8 mouse cellular contexts compared by ENCODE assay signal in the genomic region with DNA sequence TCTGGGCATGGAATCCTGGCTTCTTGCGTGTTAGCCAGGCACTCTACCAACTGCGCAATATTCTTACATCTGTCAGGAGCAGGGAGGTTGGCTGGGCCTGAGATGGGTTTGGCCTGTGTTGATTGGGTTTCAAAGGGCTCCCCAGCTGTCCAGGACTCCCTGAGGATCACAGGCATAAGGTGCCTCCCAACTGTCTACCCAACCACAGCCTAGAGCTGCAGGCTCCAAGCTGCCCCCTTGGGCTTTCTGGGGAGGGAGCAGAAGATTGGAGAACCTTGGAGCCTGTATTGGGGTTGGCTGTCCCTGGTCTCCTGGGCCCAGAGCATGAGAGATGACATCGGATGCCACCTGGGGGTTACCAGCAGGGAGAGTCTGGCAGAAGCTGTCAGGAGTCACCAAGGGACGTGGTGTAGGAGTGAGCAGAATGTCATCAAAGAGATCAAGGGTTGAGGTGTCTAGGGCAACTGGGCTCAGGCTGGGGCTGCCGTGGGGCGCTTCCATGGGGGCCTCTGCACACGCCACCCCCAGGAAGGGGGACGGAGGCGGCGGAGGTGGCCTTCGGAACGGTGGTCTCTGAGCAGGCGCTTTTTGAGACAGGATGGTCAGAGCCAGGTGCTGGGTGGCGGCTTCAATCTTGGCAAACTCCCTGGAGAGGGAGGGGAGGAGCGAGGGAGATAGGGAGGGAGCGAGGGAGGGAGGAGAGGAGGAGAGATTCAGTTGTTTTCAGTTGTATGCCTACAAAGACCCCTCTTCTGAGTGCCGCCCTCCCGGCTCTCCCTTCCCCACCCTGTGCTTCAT. TPM values are rescaled to one million over a fixed set of nuclear protein-coding genes. Genes with fewer than 3 reads are reported as not detected.
DNase-seq lines count a peak whose midpoint lies in the region; ATAC-seq and TF ChIP-seq lines count a peak whose summit lies in the region.

No protein-coding gene starts in this region.

- peak overlapping the region; percentile 75 for H3K4me2 ChIP-seq in heart, embryonic 16.5 days (ENCODE audit: low read depth, low read length)
- peak overlapping the region; percentile 62 for H3K4me2 ChIP-seq in hindbrain, embryonic 15.5 days
- peak overlapping the region; percentile 57 for H3K4me2 ChIP-seq in midbrain, embryonic 15.5 days

- no peak for TF ChIP-seq POLR2A in cortical plate, adult 2 months (IDR thresholded peaks at IDR 0.05; ENCODE audit: extremely low read depth, insufficient read depth, low read length)

- WGBS in heart, embryonic 16.5 days: 23% methylated on average over 18 of the region's 18 CpGs
- WGBS in hindbrain, embryonic 15.5 days: 18% methylated on average over 16 of the region's 18 CpGs
- WGBS in midbrain, embryonic 15.5 days: 19% methylated on average over 18 of the region's 18 CpGs

- no peak for DNase-seq in heart, postnatal 14 days
- no peak for DNase-seq in layer of hippocampus, postnatal 14 days (ENCODE audit: low spot score in 2 of 2)
- DNase-seq in ovary, postnatal 10 days (ENCODE audit: low spot score): no peak
- DNase-seq in thymus, postnatal 36 days: no peak

- H3K27me3 ChIP-seq in heart, embryonic 16.5 days (ENCODE audit: control insufficient read depth, insufficient read depth, low read length): no peaks in the 10 kb centered on the region
- H3K27me3 ChIP-seq in hindbrain, embryonic 15.5 days: no peaks in the 10 kb centered on the region
- no peaks in the 10 kb centered on the region for H3K27me3 ChIP-seq in midbrain, embryonic 15.5 days (replicated peaks)

- peak; percentile 30 for ATAC-seq in heart, embryonic 16.5 days (replicated peaks; ENCODE audit: extremely low read depth, insufficient read depth, low FRiP score)
- peak; percentile 61; the same call in 1 of the 2 replicates for ATAC-seq in hindbrain, embryonic 15.5 days (ENCODE audit: low FRiP score, low read depth)
- peak; percentile 66 for ATAC-seq in midbrain, embryonic 15.5 days (replicated peaks)

- H3K4me3 ChIP-seq in heart, embryonic 16.5 days (ENCODE audit: low read length): peak overlapping the region; percentile 44
- peak overlapping the region; percentile 10; the same call in 1 of the 2 replicates for H3K4me3 ChIP-seq in cortical plate, adult 2 months (ENCODE audit: insufficient read depth, low read length)
- H3K4me3 ChIP-seq in hindbrain, embryonic 15.5 days: peak overlapping the region; percentile 34
- peak overlapping the region; percentile 34 for H3K4me3 ChIP-seq in midbrain, embryonic 15.5 days

- peak overlapping the region; percentile 72 for H3K9ac ChIP-seq in heart, embryonic 16.5 days (ENCODE audit: low read length)
- H3K9ac ChIP-seq in hindbrain, embryonic 15.5 days: peak overlapping the region; percentile 41
- H3K9ac ChIP-seq in midbrain, embryonic 15.5 days: peak overlapping the region; percentile 33; the same call in 1 of the 2 replicates

- H3K9me3 ChIP-seq in heart, embryonic 16.5 days (replicated peaks; ENCODE audit: control insufficient read depth, low read length): peaks cover 4% of the 10 kb centered on the region; the same call in 1 of the 2 replicates
- H3K9me3 ChIP-seq in hindbrain, embryonic 15.5 days: no peaks in the 10 kb centered on the region
- no peaks in the 10 kb centered on the region for H3K9me3 ChIP-seq in midbrain, embryonic 15.5 days

- H3K4me1 ChIP-seq in heart, embryonic 16.5 days (ENCODE audit: control insufficient read depth, insufficient read depth, low read length): peaks cover 7% of the 10 kb centered on the region
- H3K4me1 ChIP-seq in cortical plate, adult 2 months (ENCODE audit: control insufficient read depth, insufficient read depth, low read length): peaks cover 2% of the 10 kb centered on the region
- H3K4me1 ChIP-seq in hindbrain, embryonic 15.5 days (replicated peaks): peaks cover 19% of the 10 kb centered on the region
- H3K4me1 ChIP-seq in midbrain, embryonic 15.5 days: peaks cover 15% of the 10 kb centered on the region; the same call in 1 of the 2 replicates

- intact Hi-C loops in heart, postnatal 14 days (cut with DNase I): no loop called here

- no peak overlapping the region for H3K27ac ChIP-seq in heart, embryonic 16.5 days (ENCODE audit: low read length)
- no peak overlapping the region for H3K27ac ChIP-seq in cortical plate, adult 2 months (ENCODE audit: insufficient read depth, low read length)
- peak overlapping the region; percentile 62 for H3K27ac ChIP-seq in hindbrain, embryonic 15.5 days (replicated peaks)
- peak overlapping the region; percentile 45; the same call in 1 of the 2 replicates for H3K27ac ChIP-seq in midbrain, embryonic 15.5 days

- no peak for TF ChIP-seq CTCF in cortical plate, adult 2 months (IDR thresholded peaks at IDR 0.05; ENCODE audit: extremely low read depth, insufficient read depth, low read length)

- no peaks in the 10 kb centered on the region for H3K36me3 ChIP-seq in heart, embryonic 16.5 days (ENCODE audit: control insufficient read depth, insufficient read depth)
- H3K36me3 ChIP-seq in hindbrain, embryonic 15.5 days: no peaks in the 10 kb centered on the region
- no peaks in the 10 kb centered on the region for H3K36me3 ChIP-seq in midbrain, embryonic 15.5 days (replicated peaks)

RNA-seq across cellular contexts. Expression of gene Gm36210, which starts 7.3 kb away (rescaled TPM):
- 0.11 TPM in 1 of 2 replicates, not detected in the other for polyA plus RNA-seq in heart, embryonic 16.5 days (2015; fragmentation: Nextera tagmentation; extraction: Ambion mirVana)
- not detected for total RNA-seq in heart, postnatal 14 days (2021)
- polyA plus RNA-seq in cortical plate, adult 2 months (2012; rRNA removed): 0.31 and 0.32 TPM in 2 replicates
- 0.45 and 0.47 TPM in 2 replicates for polyA plus RNA-seq in hindbrain, embryonic 15.5 days (2015; fragmentation: Nextera tagmentation; extraction: Ambion mirVana)
- 0.40 and 0.65 TPM in 2 replicates for polyA plus RNA-seq in midbrain, embryonic 15.5 days (2015; fragmentation: Nextera tagmentation; extraction: Ambion mirVana)
- total RNA-seq in layer of hippocampus, postnatal 14 days (2021): under 1 TPM; 0.41 to 0.44 TPM

RNA-seq across cellular contexts. Expression of gene Zfp628, which starts 16.0 kb away (rescaled TPM):
- 2.2 and 2.5 TPM in 2 replicates for polyA plus RNA-seq in heart, embryonic 16.5 days (2015; fragmentation: Nextera tagmentation; extraction: Ambion mirVana)
- total RNA-seq in heart, postnatal 14 days (2021): 1 to 10 TPM; 9.4 to 9.6 TPM
- polyA plus RNA-seq in cortical plate, adult 2 months (2012; rRNA removed): 9.7 TPM in 2 replicates
- polyA plus RNA-seq in hindbrain, embryonic 15.5 days (2015; fragmentation: Nextera tagmentation; extraction: Ambion mirVana): 3.5 and 4.2 TPM in 2 replicates
- 4.5 and 4.6 TPM in 2 replicates for polyA plus RNA-seq in midbrain, embryonic 15.5 days (2015; fragmentation: Nextera tagmentation; extraction: Ambion mirVana)
- total RNA-seq in layer of hippocampus, postnatal 14 days (2021): 10 to 100 TPM; 11.5 to 14.6 TPM

RNA-seq across cellular contexts. Expression of gene Isoc2a, which starts 22.1 kb away (rescaled TPM):
- polyA plus RNA-seq in heart, embryonic 16.5 days (2015; fragmentation: Nextera tagmentation; extraction: Ambion mirVana): 2.0 and 2.1 TPM in 2 replicates
- total RNA-seq in heart, postnatal 14 days (2021): 10 to 100 TPM; 22.9 to 27.0 TPM
- 11.7 and 11.8 TPM in 2 replicates for polyA plus RNA-seq in cortical plate, adult 2 months (2012; rRNA removed)
- 0.75 and 0.77 TPM in 2 replicates for polyA plus RNA-seq in hindbrain, embryonic 15.5 days (2015; fragmentation: Nextera tagmentation; extraction: Ambion mirVana)
- 0.54 and 0.57 TPM in 2 replicates for polyA plus RNA-seq in midbrain, embryonic 15.5 days (2015; fragmentation: Nextera tagmentation; extraction: Ambion mirVana)
- 1 to 10 TPM; 8.9 to 9.8 TPM for total RNA-seq in layer of hippocampus, postnatal 14 days (2021)

RNA-seq across cellular contexts. Expression of gene Nat14, which starts 22.8 kb away (rescaled TPM):
- 3.9 and 4.6 TPM in 2 replicates for polyA plus RNA-seq in heart, embryonic 16.5 days (2015; fragmentation: Nextera tagmentation; extraction: Ambion mirVana)
- total RNA-seq in heart, postnatal 14 days (2021): 1 to 10 TPM; 5.9 to 6.1 TPM
- 91.7 and 94.0 TPM in 2 replicates for polyA plus RNA-seq in cortical plate, adult 2 months (2012; rRNA removed)
- polyA plus RNA-seq in hindbrain, embryonic 15.5 days (2015; fragmentation: Nextera tagmentation; extraction: Ambion mirVana): 35.3 and 35.8 TPM in 2 replicates
- polyA plus RNA-seq in midbrain, embryonic 15.5 days (2015; fragmentation: Nextera tagmentation; extraction: Ambion mirVana): 46.3 and 47.7 TPM in 2 replicates
- total RNA-seq in layer of hippocampus, postnatal 14 days (2021): 10 to 100 TPM; 67.8 to 76.2 TPM

RNA-seq across cellular contexts. Expression of gene Ssc5d, which starts 26.5 kb away (rescaled TPM):
- polyA plus RNA-seq in heart, embryonic 16.5 days (2015; fragmentation: Nextera tagmentation; extraction: Ambion mirVana): 2.6 and 2.7 TPM in 2 replicates
- 1 to 10 TPM; 7.8 TPM for total RNA-seq in heart, postnatal 14 days (2021)
- 3.8 and 4.1 TPM in 2 replicates for polyA plus RNA-seq in cortical plate, adult 2 months (2012; rRNA removed)
- polyA plus RNA-seq in hindbrain, embryonic 15.5 days (2015; fragmentation: Nextera tagmentation; extraction: Ambion mirVana): 1.2 and 1.3 TPM in 2 replicates
- 1.0 and 1.4 TPM in 2 replicates for polyA plus RNA-seq in midbrain, embryonic 15.5 days (2015; fragmentation: Nextera tagmentation; extraction: Ambion mirVana)
- 1 to 10 TPM; 2.7 to 2.8 TPM for total RNA-seq in layer of hippocampus, postnatal 14 days (2021)

Comparison
In these comparisons a context has a peak if more than half of its experiments do, and no peak if none do; other contexts are left out.
1. H3K27ac ChIP-seq: peak in hindbrain, embryonic 15.5 days (single experiment) and midbrain, embryonic 15.5 days (single experiment); none in heart, embryonic 16.5 days (single experiment) and cortical plate, adult 2 months (single experiment).
2. Peak in every context shown above with its lines, with median percentiles within 50 percentile points of each other: ATAC-seq, H3K4me2 ChIP-seq, H3K4me3 ChIP-seq and H3K9ac ChIP-seq.